Mouse (Mus musculus) stomach, adult 2 months (tissue): ENCODE data around the gene Sgcd. TPM values are rescaled to one million over a fixed set of nuclear protein-coding genes. Genes with fewer than 3 reads are reported as not detected.

Experiments used
- polyA plus RNA-seq: library from polyadenylated mRNA; depleted of rRNA; stranded (reverse); fragments of >200 nt; gene quantifications from 2 replicates; pipeline ENCODE4 v1.2.3, GENCODE M21; 2012; rRNA removed

Gene Sgcd
- 0.29 and 0.39 TPM in 2 replicates for polyA plus RNA-seq

DNA sequence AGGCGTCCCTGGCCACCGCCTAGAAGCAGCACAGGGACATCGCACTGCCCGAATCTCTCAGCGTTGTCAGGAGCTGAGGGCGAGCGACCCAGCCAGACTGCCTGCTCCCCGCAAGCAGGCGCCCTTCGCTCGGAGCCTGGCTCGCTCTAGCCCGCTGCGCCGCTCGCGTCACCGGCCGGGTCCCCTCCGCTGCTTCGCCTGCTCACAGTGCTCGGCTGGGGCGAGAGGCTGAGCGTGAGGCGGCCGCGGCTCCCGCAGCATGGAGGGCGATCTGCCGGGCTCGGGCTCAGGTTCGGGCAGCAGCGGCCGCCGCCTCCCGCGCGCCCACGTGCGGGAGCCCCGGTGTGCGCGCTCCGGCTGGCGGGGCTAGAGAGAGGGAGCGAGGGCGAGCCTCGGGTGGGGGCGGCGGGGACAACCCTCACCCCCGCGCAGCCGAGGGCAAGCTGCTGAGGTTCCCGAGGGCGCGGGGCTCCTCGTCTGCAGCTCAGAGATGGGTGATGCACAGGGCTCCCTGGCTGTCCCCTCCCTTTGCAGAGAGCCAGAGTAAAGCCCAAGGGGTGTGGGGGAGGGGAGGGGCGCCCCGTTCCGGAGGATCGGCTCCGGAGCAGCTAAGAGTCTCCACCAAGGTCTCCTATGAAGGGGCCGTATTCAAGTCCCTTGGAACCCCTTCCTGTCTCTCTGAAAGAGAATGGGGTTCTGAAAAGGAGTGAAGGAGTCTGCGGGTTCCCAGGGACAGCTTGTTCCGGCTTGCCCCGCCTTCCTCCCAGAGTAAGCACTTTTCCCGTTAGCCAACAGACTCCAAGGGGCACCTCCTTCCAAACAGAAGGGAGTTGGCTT lies at the start of gene Sgcd:
Gene Sgcd (minus strand): TSS at position 273 of the 837 bp plus-strand sequence.

